Mouse (Mus musculus) forebrain, embryonic 10.5 days (tissue): ENCODE data around the gene Hcn2. TPM values are rescaled to one million over a fixed set of nuclear protein-coding genes. Genes with fewer than 3 reads are reported as not detected.

ENCODE experiments used
- DNase-seq: peaks from one replicate; pipeline ENCODE4 v3.0.0-alpha.2; 2017; ENCODE audit warnings: low spot score; ENCODE audit errors: extremely low spot score
- H3K27ac ChIP-seq: fragments of 300-500 bp; sonication (generic); 2 replicates; pipeline ENCODE4 v1.5.1; 2016; ENCODE audit warnings: mild to moderate bottlenecking
- H3K27me3 ChIP-seq: fragments of 300-500 bp; sonication (generic); 2 replicates; pipeline ENCODE4 v1.6.1; 2016; ENCODE audit warnings: mild to moderate bottlenecking; ENCODE audit not compliant: poor library complexity, severe bottlenecking
- H3K36me3 ChIP-seq: fragments of 300-500 bp; sonication (generic); replicated peaks from 2 replicates; pipeline ENCODE4 v1.6.1; 2016; ENCODE audit warnings: mild to moderate bottlenecking, moderate library complexity
- H3K4me1 ChIP-seq: fragments of 300-500 bp; sonication (generic); 2 replicates; pipeline ENCODE4 v1.6.1; 2016
- H3K4me3 ChIP-seq: fragments of 300-500 bp; sonication (generic); 2 replicates; pipeline ENCODE4 v1.5.1; 2016; ENCODE audit warnings: mild to moderate bottlenecking, moderate library complexity
- H3K9me3 ChIP-seq: fragments of 300-500 bp; sonication (generic); 2 replicates; pipeline ENCODE4 v1.6.1; 2016; ENCODE audit warnings: mild to moderate bottlenecking, moderate library complexity
- WGBS: fragments of 180-500 bp; shearing (Covaris S2); methylation state at CpG from one replicate; pipeline ENCODE4 v1.1.7; 2016; 5-methylcytosine and 5-hydroxymethylcytosine counted together
- polyA plus RNA-seq: library from polyadenylated mRNA; unstranded; fragments of >200 nt; fragmentation: Nextera tagmentation; extraction: Ambion mirVana; gene quantifications from 2 replicates; pipeline ENCODE4 v1.2.1, GENCODE M21; 2016

Hcn2 gene
- polyA plus RNA-seq, 1 experiment from 2014 or later = not detected

DNA sequence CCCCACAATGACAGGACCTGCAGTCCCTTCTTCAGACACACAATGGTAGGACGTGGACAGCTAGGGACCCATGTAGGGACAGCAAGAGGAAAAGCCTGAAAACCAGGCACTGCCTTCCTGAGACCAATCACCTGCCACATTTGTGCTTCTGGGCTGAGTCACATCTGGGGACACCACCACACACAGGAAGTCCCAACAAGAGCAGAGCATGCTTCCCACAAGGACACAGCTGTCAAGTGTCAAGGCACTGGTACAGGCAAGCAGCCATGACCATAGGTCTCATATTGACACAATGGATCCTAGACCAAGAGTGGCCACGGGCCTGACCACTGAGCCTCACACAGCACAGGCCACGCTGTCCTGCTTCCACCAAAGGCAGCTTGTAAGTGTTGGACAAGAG, 46.4 kb downstream of the Hcn2 start:
- 0 out of 2 replicates have a peak overlapping the region, but pooled peaks have one; percentile 3 for H3K4me3 ChIP-seq
- H3K27me3 ChIP-seq = no peaks in the 10 kb centered on the region
- 92% methylated on average over 3 of the region's 3 CpGs for WGBS
- no peak for DNase-seq
- H3K27ac ChIP-seq = no peak overlapping the region
- H3K4me1 ChIP-seq = peaks cover 45% of the 10 kb centered on the region
- no peaks in the 10 kb centered on the region for H3K9me3 ChIP-seq
- H3K36me3 ChIP-seq = peaks cover 74% of the 10 kb centered on the region

DNA sequence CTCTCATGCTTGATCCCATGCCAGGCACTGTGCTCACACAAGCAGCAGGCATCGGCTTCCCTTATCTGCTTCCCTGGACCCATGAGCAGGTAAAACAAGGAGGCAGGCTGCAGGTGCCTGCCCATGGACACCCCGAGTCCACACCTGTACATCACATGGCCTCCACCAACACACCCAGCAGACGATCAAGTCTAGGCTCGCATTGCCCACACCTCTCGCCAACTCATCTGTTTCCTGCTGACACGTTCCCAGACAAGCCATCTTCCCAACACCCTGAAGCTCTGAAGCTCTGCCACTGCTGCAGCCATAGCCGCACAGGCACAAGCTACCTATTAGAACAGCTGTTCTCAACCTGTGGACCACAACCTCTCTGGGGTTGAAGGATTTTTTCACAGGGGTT, 47.8 kb downstream of the Hcn2 start:
- Histone ChIP-seq H3K36me3 (peaks cover 60% of the 10 kb centered on the region), H3K4me3 (no peak overlapping the region), H3K9me3 (no peaks in the 10 kb centered on the region), H3K4me1 (peaks cover 55% of the 10 kb centered on the region), H3K27ac (no peak overlapping the region), H3K27me3 (no peaks in the 10 kb centered on the region)
- DNase-seq = no peak
- 90% methylated on average over 7 of the region's 7 CpGs for WGBS

DNA sequence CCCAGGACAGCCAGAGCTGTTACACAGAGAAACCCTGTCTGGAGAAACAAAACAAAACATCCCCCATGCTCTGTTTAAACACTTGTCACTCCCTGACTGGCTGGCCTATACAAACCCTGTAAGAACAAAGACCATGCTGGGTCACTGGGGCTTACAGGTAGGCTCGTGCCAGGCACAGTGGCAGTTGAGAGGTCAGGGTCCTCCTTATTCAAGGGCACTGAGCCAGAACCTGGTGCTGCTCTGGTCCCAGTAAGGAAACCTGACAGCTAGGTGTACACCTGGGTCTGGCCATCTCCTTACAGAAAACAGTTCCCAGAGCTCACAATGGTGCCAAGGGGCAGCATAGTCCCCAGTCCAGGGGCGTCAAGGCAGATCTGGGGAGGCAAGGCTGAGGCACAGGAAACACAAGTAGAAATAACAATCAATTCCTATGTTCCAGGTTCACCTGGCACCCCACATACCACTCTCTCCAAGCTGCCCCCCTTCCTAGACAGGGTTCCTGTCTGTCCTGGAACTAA, 48.9 kb downstream of the Hcn2 start:
- Histone ChIP-seq H3K27ac (peak overlapping the region; percentile 98), H3K27me3 (peaks cover under 1% of the 10 kb centered on the region; the same call in 1 of the 2 replicates), H3K9me3 (no peaks in the 10 kb centered on the region), H3K4me1 (peaks cover 55% of the 10 kb centered on the region), H3K36me3 (peaks cover 50% of the 10 kb centered on the region), H3K4me3 (peak overlapping the region; percentile 96)
- DNase-seq = no peak
- 83% methylated on average over 2 of the region's 2 CpGs for WGBS

DNA sequence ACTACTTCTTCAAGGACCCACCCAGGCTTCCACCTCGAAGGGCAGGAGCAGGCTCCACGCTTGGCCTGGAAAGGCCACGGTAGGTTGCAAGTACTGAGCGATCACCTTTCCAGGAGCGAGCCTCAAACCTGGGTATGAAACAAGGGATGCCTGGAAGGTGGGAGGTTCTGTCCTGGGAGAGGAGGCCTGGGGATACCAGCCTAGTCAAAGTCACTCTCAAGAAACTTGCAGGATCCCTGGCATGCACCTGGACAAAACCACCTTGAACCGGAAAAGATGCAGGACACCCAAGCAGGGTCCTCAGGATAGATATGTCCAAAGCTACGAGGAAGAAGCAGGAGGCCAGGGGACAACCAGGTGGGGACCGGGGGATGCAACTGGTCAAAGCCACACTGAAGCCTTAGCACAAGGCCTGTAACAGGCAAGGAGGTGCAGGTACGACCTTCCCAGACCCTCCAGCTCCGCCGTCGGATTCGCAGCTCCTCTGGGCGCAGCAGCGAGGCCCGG, 49.6 kb downstream of the Hcn2 start:
- WGBS = 11% methylated on average over 16 of the region's 16 CpGs
- DNase-seq = peak; percentile 30

DNA sequence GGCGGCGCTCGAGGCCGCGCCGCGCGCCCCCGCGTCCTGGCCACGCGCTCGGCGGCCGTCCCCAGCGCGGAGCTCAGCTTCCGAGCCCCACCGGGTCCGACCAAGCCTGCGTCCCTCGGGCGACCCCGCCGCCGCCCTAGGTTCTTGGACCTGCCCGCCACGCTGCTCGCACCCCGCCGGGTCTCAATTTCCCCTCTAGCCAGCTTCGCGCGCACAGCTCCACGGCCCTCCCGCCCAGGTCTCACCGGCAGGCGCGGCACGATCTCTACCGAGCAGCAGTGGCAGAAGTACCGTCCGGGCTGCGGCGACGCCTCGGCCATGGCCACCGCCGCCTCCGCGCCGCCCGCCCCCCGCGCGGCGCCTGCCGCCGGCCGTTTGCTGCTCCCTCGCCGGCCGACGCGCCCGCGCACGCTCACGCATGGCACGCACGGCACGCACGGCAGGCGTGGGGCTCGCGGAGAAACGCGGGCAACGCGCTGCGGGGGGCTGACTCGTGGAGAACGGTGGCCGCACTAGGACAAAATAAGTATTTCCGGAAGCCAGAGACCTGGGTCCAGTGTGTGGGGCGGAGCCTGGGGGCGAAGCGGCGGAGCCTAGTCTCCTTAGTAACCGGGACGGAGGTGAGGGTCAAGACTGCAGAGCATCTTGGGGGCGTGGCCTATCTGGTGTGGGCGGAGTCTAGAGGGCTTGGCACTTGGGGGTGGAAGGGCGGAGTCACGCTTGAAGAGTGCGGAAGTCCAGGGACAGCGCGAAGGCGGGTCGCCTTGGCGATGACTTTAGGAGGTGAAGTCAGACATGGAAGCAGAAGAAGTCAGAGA, 50.3 kb downstream of the Hcn2 start, which contains the start of gene Rnf126:
TSS of gene Rnf126 (minus strand) at position 445 of the 818 bp plus-strand sequence.
- DNase-seq = peak; percentile 99
- H3K27me3 ChIP-seq = peaks cover 8% of the 10 kb centered on the region
- peak within 1 kb of the TSS; percentile 98 for H3K27ac ChIP-seq
- under 1% methylated on average over 101 of the region's 101 CpGs for WGBS
- H3K4me1 ChIP-seq = peaks cover 55% of the 10 kb centered on the region
- peaks cover 35% of the 10 kb centered on the region for H3K36me3 ChIP-seq
- H3K9me3 ChIP-seq = no peaks in the 10 kb centered on the region
- peak within 1 kb of the TSS; percentile 96 for H3K4me3 ChIP-seq

More for the DNA sequence above, 49.6 kb downstream of the Hcn2 start:
- Histone ChIP-seq H3K4me1 (peaks cover 55% of the 10 kb centered on the region), H3K4me3 (peak overlapping the region; percentile 96), H3K27ac (peak overlapping the region; percentile 98), H3K9me3 (no peaks in the 10 kb centered on the region), H3K27me3 (peaks cover 7% of the 10 kb centered on the region), H3K36me3 (peaks cover 42% of the 10 kb centered on the region)

DNA sequence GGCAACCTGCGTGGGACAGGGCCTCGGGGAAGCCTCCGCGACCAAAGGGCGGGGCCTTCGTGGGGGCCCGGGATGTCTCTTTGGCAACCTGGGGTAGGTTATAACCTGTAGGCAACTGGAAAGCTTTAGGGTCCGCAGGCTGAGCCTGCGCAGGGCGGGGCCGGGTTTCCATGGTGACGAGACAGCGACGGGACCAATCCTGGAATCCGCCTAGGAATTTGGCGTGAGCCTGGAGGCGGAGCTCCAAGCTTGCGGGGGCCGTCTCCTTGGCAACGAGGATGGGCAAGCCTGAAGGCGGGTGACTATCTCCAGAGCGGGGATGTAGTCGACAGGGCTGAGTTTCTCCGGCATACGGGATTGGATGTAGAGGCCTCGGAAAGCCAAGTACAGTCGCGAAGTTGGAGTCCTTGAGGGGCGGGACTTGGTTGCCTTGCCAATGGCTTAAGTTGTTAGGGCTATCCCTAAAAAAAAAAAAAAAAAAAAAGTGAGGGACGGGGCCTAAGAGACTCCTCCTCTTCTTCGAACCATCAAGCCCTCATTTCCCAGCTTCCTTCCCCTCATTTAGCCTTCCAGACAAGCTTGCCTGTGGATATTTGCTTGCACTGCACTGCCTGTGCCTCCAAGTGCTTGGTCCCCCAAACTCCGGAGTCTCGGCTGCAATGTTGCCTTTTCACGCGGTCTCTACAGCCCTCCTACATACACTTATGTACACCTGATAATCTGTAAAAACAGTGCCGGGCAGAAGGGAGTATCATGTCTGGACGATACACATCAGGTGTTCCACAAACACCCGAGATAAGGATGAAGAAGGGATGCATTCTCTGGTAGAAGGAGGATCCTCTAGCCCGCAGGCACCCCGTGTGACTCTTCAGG, 51.2 kb downstream of the Hcn2 start:
- Histone ChIP-seq H3K4me1 (peaks cover 55% of the 10 kb centered on the region), H3K9me3 (peaks cover 6% of the 10 kb centered on the region; the same call in 1 of the 2 replicates), H3K27ac (peak overlapping the region; percentile 98), H3K4me3 (peak overlapping the region; percentile 96), H3K36me3 (peaks cover 27% of the 10 kb centered on the region), H3K27me3 (peaks cover 8% of the 10 kb centered on the region)
- DNase-seq = peak; percentile 96
- WGBS = 13% methylated on average over 40 of the region's 40 CpGs

DNA sequence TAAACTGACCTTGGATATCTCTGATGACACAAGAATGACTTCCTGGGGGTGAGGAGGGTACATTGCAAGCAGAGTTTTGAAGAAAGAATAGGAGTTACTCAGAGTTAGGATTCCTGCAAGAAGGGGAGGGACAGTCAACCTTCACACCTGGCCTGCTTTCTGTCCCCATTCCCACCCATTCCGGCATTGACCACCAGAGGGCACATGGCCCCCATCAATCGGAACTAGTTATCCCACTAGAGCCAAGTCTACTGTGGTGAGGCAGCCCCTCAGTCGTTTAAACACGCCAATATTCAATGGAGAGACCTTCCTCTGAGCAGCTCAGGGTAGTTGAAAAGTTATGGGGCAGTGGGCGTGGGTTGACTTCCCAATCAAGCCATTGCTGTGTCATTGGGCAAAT, 52.0 kb downstream of the Hcn2 start:
- H3K27me3 ChIP-seq = peaks cover 8% of the 10 kb centered on the region
- peaks cover 6% of the 10 kb centered on the region; the same call in 1 of the 2 replicates for H3K9me3 ChIP-seq
- H3K4me3 ChIP-seq = peak overlapping the region; percentile 96; the same call in 1 of the 2 replicates
- no peak overlapping the region for H3K27ac ChIP-seq
- H3K36me3 ChIP-seq = peaks cover 19% of the 10 kb centered on the region
- WGBS = 1% methylated on average over 5 of the region's 5 CpGs
- DNase-seq = peak; percentile 84
- H3K4me1 ChIP-seq = peaks cover 52% of the 10 kb centered on the region

DNA sequence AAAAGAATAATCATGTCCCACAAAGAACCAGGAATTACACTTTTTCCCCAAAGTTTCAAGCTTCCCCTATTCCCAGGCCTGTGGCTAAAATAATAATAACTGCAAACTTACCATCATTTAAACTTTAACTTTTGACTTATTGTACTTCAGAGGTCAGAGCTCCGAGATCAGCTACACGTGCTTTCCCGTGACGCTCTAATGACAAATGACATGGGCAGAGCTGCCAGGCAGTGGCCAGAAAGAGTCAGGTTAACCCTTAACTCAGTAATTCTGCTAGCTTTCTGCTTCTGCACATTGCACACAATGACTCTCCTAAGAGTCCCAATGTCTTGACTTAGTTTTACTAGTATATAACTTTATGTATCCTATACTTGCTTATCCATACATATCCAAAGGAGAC, 52.9 kb downstream of the Hcn2 start:
- H3K36me3 ChIP-seq = peaks cover 11% of the 10 kb centered on the region
- H3K27ac ChIP-seq = no peak overlapping the region
- WGBS = 79% methylated on average over 4 of the region's 4 CpGs
- peaks cover 43% of the 10 kb centered on the region for H3K4me1 ChIP-seq
- DNase-seq = no peak
- H3K9me3 ChIP-seq = peaks cover 6% of the 10 kb centered on the region; the same call in 1 of the 2 replicates
- H3K4me3 ChIP-seq = no peak overlapping the region
- H3K27me3 ChIP-seq = peaks cover 10% of the 10 kb centered on the region

DNA sequence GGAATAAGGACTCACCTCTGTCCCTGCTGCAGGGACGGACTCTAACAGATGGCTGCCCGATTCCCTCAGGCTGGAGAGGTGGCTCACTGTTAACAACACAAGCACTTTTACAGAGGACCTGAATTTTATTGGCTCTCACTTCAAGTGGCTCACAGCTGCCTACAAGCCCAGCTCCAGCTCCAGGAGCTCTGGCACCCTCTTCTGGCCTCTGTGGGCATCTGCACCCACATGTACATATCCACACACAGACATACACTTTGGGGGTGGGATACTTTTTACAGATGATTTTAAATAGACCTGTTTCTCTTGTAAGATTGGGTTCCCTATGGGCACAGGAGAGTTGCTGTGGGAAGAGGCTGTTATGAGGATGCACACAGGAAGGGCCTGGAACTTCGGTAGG, 55.9 kb downstream of the Hcn2 start:
- no peaks in the 10 kb centered on the region for H3K36me3 ChIP-seq
- peaks cover 26% of the 10 kb centered on the region for H3K27me3 ChIP-seq
- WGBS = 95% methylated on average over 3 of the region's 3 CpGs
- DNase-seq = no peak
- no peak overlapping the region for H3K4me3 ChIP-seq
- peaks cover 21% of the 10 kb centered on the region for H3K4me1 ChIP-seq
- H3K27ac ChIP-seq = no peak overlapping the region
- peaks cover 14% of the 10 kb centered on the region for H3K9me3 ChIP-seq

DNA sequence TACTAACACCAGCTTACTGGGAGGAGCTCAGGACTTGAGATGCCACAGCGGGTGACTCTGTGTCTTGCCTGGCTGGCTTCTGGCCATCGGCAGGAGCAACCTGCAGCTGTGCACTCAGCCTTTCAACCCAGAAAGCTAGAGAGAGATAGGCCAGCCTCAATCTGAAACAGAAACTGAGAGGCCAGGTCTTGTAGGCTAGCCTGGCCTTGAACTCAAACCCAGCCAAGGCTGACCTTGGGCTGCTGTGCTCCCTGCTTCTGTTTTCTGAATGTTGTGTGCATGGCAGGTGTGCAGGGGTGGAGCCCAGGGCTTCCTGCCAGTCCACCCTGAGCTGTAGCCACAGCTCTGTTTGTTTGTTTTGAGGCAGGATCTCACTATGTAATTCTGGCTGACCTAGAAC, 56.8 kb downstream of the Hcn2 start:
- no peaks in the 10 kb centered on the region for H3K36me3 ChIP-seq
- no peak overlapping the region for H3K27ac ChIP-seq
- no peak overlapping the region for H3K4me3 ChIP-seq
- 79% methylated on average over 2 of the region's 2 CpGs for WGBS
- DNase-seq = no peak
- peaks cover 35% of the 10 kb centered on the region for H3K27me3 ChIP-seq
- H3K9me3 ChIP-seq = peaks cover 14% of the 10 kb centered on the region
- H3K4me1 ChIP-seq = peaks cover 21% of the 10 kb centered on the region

DNA sequence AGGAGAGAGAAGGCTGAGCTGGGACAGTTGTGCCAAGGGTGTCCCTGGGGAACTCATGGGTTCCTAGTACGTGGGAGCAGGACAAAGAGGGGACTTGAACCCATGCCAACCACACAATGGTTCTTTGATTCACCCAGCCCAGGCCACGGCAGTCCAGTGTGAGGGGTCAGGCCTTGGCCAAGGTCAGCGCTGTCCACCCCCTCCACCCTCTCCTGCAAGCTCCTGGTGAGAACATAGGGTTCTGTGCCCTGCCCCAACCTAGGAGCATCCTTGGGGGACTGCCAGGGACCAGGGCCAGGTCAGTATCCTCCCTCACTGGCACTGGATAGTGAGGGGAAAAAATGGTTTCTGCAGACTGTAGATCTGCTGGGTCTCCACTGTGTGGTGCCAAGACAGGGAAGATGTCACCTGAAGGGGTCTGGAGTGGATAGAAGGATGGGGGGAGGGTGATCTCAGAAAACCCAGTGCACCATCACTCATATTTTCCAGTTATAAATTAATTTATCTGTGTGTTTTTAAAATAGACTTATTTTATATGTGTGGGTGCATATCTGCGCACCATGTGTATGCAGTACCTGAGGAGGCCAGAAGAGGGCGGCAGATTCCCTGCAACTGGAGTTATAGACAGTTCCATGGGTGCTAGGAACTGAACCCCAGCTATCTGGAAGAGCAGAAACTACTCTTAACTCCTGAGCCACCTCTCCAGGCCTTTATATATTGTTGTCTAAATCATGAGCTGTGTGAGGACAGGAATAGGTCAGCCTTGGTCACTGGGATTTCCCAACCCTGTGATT, 58.2 kb downstream of the Hcn2 start:
- H3K27me3 ChIP-seq = peaks cover 50% of the 10 kb centered on the region
- H3K9me3 ChIP-seq = peaks cover 14% of the 10 kb centered on the region
- DNase-seq = no peak
- 77% methylated on average over 5 of the region's 5 CpGs for WGBS
- no peaks in the 10 kb centered on the region for H3K36me3 ChIP-seq
- H3K27ac ChIP-seq = no peak overlapping the region
- peaks cover 28% of the 10 kb centered on the region for H3K4me1 ChIP-seq
- H3K4me3 ChIP-seq = no peak overlapping the region

DNA sequence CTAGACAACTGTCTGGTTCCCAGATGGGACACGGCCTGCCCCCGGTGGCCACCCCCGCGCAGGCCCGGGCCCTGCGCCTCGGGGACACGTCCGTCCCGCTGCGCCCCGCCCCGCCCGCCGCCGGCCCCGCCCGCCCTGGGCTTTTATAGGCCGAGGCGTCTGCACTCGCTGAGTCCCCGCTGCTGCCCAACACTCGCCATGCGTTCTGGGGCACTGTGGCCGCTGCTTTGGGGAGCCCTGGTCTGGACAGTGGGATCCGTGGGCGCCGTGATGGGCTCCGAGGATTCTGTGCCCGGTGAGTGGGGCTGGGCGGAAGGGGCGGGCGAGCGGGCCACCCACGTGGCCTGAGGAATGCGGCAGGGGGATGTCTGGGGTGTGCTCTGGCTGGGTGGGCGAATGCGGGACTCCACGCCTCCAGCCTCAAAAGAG, 60.7 kb downstream of the Hcn2 start, which contains the start of gene Fstl3:
TSS of gene Fstl3 (plus strand) at position 170 of the 429 bp plus-strand sequence.
- peaks cover 14% of the 10 kb centered on the region for H3K9me3 ChIP-seq
- no peak for DNase-seq
- H3K27ac ChIP-seq = peak within 1 kb of the TSS; percentile 74
- H3K36me3 ChIP-seq = no peaks in the 10 kb centered on the region
- 2% methylated on average over 39 of the region's 39 CpGs for WGBS
- peaks cover 51% of the 10 kb centered on the region for H3K4me1 ChIP-seq
- peak within 1 kb of the TSS; percentile 52 for H3K4me3 ChIP-seq
- H3K27me3 ChIP-seq = peaks cover 63% of the 10 kb centered on the region
